Mouse (Mus musculus) bone marrow macrophage, adult 2 months (primary cell): ENCODE data around the gene Ndufa4l2. TPM values are rescaled to one million over a fixed set of nuclear protein-coding genes. Genes with fewer than 3 reads are reported as not detected.
A peak's percentile ranks its signal among the peaks of the same experiment; 100 is the strongest.

Source experiments
- H3K27ac ChIP-seq: 2 replicates; pipeline ENCODE4 v1.5.1; 2012; ENCODE audit warnings: low read depth, low read length; ENCODE audit not compliant: insufficient read depth
- H3K4me1 ChIP-seq: 2 replicates; pipeline ENCODE4 v1.6.1; 2012; ENCODE audit warnings: low read length; ENCODE audit not compliant: control insufficient read depth, insufficient read depth
- H3K4me3 ChIP-seq: 2 replicates; pipeline ENCODE4 v1.5.1; 2012; ENCODE audit warnings: mild to moderate bottlenecking, low read length, moderate library complexity; ENCODE audit not compliant: insufficient read depth
- CTCF ChIP-seq: IDR thresholded peaks from 2 replicates; pipeline ENCODE4 v1.5.1; 2012; ENCODE audit warnings: low read depth, mild to moderate bottlenecking, low read length, moderate library complexity
- POLR2A ChIP-seq: IDR thresholded peaks from 2 replicates; pipeline ENCODE4 v1.6.1; 2012; ENCODE audit warnings: mild to moderate bottlenecking, low read depth, low read length, borderline replicate concordance
- polyA plus RNA-seq: library from polyadenylated mRNA; stranded (reverse); fragments of >200 nt; gene quantifications from 2 replicates; pipeline ENCODE4 v1.2.4, GENCODE M21; 2012; ENCODE audit not compliant: missing spikeins, insufficient read depth, insufficient read length

Ndufa4l2 gene
- polyA plus RNA-seq, 1 experiment = not detected

DNA sequence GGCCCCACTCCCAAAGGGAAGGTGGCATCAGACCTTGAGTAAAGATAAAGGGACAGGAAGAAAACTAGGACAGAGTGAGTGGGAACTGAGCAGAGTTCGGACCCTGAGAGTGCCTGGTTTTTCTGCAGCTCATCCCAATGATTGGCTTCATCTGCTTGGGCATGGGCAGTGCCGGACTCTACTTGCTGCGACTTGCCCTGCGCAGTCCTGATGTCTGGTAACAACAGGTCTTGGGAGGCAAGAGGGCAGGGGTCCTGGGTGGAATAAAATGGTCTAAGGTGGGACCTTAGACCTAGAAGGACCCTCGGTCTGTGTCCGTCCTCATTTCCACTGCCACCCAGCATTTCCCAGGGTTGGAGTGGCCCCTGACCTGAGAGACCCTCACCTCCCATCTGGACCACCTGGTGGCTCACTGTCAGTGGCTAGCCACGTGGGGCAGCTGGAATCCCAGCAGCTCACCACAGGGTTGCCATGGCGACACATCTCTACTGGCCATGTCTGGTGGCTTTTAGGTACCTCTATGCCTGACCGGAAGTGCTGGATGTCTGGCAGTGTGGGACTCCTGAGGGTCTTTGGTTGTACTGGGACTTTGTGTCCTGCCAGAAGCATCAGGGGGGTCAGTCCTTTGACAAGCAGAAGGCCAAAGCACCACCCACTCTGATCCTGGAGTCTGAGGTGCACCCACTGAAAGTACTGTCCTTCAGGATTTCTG is 660 bp downstream of the Ndufa4l2 start:
- no peak for TF ChIP-seq CTCF
- TF ChIP-seq POLR2A = no peak
- H3K4me3 ChIP-seq = no peak overlapping the region
- H3K4me1 ChIP-seq = peaks cover 14% of the 10 kb centered on the region
- H3K27ac ChIP-seq = no peak overlapping the region

DNA sequence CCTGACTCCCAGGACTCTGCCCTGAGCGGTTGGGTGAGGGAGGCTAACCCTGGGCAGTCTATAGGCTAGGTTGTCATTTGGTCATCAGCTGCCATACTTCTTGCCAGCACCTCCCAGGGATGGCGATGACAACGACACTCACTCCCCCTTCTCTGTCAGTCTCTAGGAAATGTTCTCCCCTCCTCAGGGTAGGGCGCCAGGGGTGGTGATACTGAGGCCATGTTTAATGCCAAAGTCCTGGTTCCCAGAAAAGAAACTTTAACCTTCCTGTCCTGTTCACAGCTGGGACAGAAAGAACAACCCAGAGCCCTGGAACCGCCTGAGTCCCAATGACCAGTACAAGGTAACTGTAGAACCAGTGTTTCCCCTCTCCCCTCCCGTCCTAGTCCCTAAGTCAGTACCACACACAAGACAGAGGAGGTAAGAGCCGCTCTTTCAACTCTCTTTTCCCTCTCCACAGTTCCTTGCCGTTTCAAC is 1.3 kb downstream of the Ndufa4l2 start:
- TF ChIP-seq POLR2A = no peak
- no peak for TF ChIP-seq CTCF
- Histone ChIP-seq H3K27ac (no peak overlapping the region), H3K4me1 (peaks cover 20% of the 10 kb centered on the region), H3K4me3 (no peak overlapping the region)

DNA sequence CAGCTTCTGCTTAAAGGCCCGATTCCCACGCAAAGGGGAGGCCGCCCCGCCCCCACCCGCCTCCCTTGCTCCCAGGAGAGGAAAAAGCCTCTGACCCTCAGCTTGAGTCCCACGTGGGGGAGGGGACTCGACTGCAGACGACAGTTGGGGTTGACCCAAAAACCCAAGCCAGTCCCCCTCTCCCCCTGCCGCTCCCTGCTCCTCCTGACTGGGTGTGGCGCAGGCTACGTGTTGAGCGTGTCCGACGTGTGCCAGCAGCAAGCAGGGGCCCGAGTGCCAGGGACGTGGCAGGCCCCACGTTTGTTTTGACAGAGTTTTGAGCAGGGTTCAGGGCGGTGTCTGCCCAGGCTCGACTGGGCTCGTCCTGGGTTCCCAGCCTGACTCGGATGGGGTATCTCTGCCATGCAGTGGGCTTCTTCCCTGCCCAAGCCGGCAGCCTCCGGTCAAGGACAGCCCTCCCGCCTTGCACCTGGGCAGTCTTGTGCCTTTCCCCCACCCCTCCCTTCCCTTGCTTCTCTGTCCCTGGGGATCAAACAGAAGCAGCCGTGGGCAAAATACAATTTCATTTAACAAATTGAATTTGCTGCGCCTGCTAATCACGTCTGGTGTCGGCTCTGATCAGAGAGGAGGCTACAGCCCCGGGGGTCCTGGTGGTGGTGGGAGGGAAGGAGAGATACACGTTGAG is 2.0 kb downstream of the Ndufa4l2 start:
- no peak for TF ChIP-seq POLR2A
- no peak for TF ChIP-seq CTCF
- Histone ChIP-seq H3K27ac (no peak overlapping the region), H3K4me1 (peaks cover 22% of the 10 kb centered on the region), H3K4me3 (no peak overlapping the region)

DNA sequence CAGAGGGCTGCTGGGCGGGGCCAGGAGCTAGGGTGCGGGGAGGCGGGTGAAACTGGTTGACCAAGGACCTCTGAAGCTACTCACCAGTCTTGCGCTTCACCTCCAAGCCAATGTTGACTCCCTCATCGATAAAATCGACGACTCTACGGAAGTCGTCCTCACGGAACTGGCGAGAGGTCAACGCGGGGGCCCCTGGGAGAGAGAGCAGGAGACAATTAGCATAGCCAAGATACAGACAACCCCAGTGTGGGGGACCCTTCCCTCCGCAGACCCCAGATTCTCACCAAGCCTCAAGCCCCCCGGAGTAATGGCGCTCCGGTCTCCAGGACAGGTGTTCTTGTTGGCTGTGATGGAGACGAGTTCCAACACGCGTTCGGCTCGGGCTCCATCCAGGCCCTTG is 3.2 kb downstream of the Ndufa4l2 start:
- Histone ChIP-seq H3K27ac (no peak overlapping the region), H3K4me3 (no peak overlapping the region), H3K4me1 (peaks cover 21% of the 10 kb centered on the region)
- no peak for TF ChIP-seq POLR2A
- no peak for TF ChIP-seq CTCF

DNA sequence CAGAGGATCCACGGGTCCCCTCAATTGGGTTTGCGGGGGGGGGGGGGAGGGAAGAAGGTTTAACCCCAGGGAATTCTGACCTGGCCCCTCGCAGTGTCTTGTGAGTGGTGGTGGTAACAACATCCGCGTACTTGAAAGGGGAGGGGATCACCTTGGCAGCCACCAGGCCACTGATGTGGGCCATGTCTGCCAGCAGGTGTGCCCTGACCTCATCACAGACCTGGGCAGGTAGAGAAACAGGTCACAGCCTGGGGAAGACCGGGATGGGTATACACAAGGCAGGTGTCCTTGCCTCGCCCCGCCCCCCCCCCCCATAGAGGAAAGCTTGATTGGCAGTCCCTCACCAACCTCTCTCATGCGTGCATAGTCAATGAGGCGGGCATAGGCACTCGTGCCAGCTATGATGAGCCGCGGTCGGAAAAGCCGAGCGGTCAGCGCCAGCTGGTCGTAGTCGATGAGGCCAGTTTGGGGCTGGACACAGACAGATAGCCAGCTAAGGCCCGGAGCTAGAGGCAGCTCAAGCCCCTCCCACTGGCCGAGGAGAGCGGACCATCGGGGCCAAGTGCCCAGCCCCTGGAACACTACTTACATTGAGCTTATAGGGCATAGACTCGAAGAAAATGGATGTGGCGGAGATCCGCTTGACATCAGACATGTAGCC is 4.4 kb downstream of the Ndufa4l2 start:
- TF ChIP-seq POLR2A (no peak), CTCF (no peak)
- peaks cover 17% of the 10 kb centered on the region for H3K4me1 ChIP-seq
- H3K27ac ChIP-seq = no peak overlapping the region
- no peak overlapping the region for H3K4me3 ChIP-seq

DNA sequence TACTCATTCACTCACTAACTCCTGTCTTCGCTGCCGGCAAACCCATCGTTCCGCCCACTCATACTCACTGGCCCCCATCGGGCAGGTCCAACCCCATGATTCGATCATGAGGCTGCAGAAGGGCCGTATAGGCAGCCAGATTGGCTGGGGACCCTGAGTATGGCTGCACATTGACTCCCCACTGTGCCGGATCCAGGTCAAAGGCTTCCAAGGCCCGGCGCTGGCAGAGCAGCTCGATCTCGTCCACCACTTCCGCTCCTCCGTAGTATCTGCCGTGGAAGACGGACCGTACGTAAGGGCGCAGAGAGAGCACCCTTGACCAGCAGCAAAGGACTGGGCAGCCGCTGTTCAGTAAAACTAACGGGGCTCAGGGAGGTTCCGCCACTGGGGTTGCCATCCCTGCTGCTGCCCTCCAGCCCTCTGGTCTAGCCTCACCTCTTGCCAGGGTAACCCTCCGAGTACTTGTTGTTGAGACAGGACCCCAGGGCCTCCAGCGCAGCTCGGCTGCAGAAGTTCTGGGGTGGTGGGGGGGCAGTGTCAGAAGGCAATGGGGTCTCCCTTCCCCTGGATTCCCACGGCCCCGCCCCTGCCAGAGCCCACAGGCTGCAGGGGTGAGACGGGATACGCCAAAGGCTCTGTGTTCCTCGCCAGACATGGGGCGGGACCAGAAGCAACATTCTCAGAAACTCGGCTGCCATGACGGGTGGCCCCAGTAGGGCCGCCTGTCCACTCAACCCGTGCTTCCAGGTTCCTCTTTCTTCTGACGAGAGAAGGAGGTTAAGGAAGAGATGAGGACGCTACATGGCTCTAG is 5.3 kb downstream of the Ndufa4l2 start:
- Histone ChIP-seq H3K27ac (no peak overlapping the region), H3K4me3 (peak overlapping the region; percentile 86; the same call in 1 of the 2 replicates), H3K4me1 (peaks cover 14% of the 10 kb centered on the region)
- TF ChIP-seq POLR2A (no peak), CTCF (no peak)

DNA sequence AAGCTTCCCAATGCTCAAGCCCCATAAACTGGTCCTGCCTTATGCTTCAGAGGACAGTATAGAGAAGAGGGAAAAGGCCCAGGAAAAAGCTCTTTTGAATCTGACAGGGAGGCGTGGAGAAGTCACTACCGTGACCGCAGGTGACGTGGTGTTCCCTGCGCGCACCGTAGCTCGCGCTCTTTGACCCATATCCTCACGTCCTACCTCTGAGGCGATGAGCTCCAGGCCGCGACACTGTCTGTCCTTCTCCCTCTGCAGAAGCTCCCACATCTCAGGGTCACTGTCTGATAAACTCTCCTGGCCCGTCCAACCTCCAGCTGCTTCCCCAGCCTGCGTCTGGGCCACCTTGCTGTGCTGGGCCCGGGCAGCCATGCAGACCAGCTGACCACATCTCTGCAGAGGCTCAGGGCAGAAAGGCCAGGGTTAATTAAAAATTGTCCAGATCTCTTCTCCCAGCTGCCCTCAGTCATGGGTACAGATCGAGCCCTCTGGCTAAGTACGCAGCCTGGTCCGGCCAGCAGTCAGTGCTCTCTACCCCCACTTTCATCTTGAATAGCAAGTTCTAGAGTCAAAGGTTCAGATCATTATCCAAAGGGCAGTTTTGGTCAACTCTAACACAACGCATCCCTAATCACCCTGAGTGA is 6.1 kb downstream of the Ndufa4l2 start:
- Histone ChIP-seq H3K27ac (no peak overlapping the region), H3K4me3 (peak overlapping the region; percentile 86), H3K4me1 (peaks cover 14% of the 10 kb centered on the region)
- TF ChIP-seq CTCF = no peak
- no peak for TF ChIP-seq POLR2A

DNA sequence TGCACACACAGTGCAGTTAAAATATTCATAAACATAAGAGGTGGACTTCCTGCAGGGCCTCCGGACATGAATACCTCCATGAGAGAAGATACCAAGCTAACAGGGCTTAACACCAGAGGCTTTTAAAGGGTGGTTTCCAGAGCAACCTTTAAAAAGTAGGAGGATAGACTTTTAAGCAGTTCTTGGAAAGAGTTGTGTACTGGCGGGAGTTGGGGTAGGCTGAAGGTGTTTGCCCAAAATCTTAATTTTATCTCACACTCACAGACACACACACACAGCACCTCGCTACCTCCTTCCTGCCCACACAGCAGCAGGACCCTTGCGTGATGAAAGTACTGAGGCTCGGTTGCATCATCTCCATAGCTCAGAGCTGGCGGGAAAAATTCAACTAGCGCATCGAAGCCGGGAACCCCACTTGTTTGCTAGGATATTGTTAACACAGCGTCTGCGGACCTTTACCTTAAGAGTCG is 6.9 kb downstream of the Ndufa4l2 start:
- peak overlapping the region; percentile 18; the same call in 1 of the 2 replicates for H3K27ac ChIP-seq
- TF ChIP-seq POLR2A (no peak), CTCF (no peak)
- peaks cover 17% of the 10 kb centered on the region for H3K4me1 ChIP-seq
- H3K4me3 ChIP-seq = peak overlapping the region; percentile 86
